Mouse (Mus musculus): ENCODE measurements at regions not wholly inside any gene's neighbourhood (a gene's known extent, or its start where the extent isn't known, plus 50 kb on each side); places are given as distances from the start of the nearest gene placed in this dataset.

GRCm38 (mm10) chr1:184483371-184483770, 249.0 kb downstream of the Hlx start:
- TF ChIP-seq MAX (IDR thresholded peaks at IDR 0.05; ENCODE audit: low read length) (no peak), RCOR1 (IDR thresholded peaks at IDR 0.05; ENCODE audit: low read depth, low read length) (no peak), GABPA (IDR thresholded peaks at IDR 0.05; ENCODE audit: low read depth, low read length) (no peak), EP300 (IDR thresholded peaks at IDR 0.05; ENCODE audit: low read depth in 1 of 2, low read length in 2 of 2) (no peak), CTCF (IDR thresholded peaks at IDR 0.05 in 2 of 3, conservative IDR thresholded peaks at IDR 0.05 in 1 of 3; ENCODE audit: control insufficient read depth in 1 of 3, insufficient read depth in 1 of 3, low read depth in 2 of 3, low read length in 3 of 3, poor library complexity in 1 of 3, severe bottlenecking in 1 of 3) (no peak), MXI1 (IDR thresholded peaks at IDR 0.05; ENCODE audit: low read depth, low read length) (no peak), UBTF (IDR thresholded peaks at IDR 0.05; ENCODE audit: borderline replicate concordance, insufficient read depth, low read depth, low read length) (no peak)

All from MEL (cell line).